Mouse (Mus musculus) heart, postnatal 10 days (tissue): ENCODE results near the gene Clybl. TPM values are rescaled to one million over a fixed set of nuclear protein-coding genes. Genes with fewer than 3 reads are reported as not detected.

Experiments used
- DNase-seq, 2 experiments: peaks; one replicate each; pipeline ENCODE4 v3.0.0; 2021
- intact Hi-C: fragments of 180-260 bp; cut with DNase I; formaldehyde crosslinking; loops from one replicate; pipeline ENCODE4 v1.15.1; 2025
- total RNA-seq, 2 experiments: library from RNA; stranded (reverse); gene quantifications; 2 replicates each; pipeline ENCODE4 v1.2.3; 2021

Clybl gene
- total RNA-seq, 2 experiments from 2014 or later, result 103 TPM

GRCm38 (mm10) chr14:122405897-122406540 lies 224.5 kb downstream of the Clybl start:
- DNase-seq, result peak in 1 of 2 experiments; percentile 9
- intact Hi-C loops, result no loop called here

GRCm38 (mm10) chr14:122406541-122407219 lies 225.2 kb downstream of the Clybl start:
- peak; percentile 8 to 15 for DNase-seq
- intact Hi-C loops, result no loop called here

GRCm38 (mm10) chr14:122412841-122413541 lies 231.5 kb downstream of the Clybl start:
- intact Hi-C loops, result no loop called here
- DNase-seq, result no peak

- intact Hi-C loops, result no loop called here
- no peak for DNase-seq
Measured at GRCm38 (mm10) chr14:122413542-122413928, 232.0 kb downstream of the Clybl start.

GRCm38 (mm10) chr14:122414786-122415185 lies 233.3 kb downstream of the Clybl start:
- no peak for DNase-seq
- intact Hi-C loops, result no loop called here

- intact Hi-C loops, result no loop called here
- no peak for DNase-seq
Measured at GRCm38 (mm10) chr14:122416166-122416771, 234.8 kb downstream of the Clybl start.

GRCm38 (mm10) chr14:122424441-122424840 lies 242.9 kb downstream of the Clybl start:
- intact Hi-C loops, result no loop called here
- DNase-seq, result no peak

- intact Hi-C loops, result no loop called here
- no peak for DNase-seq
Measured at GRCm38 (mm10) chr14:122426529-122427203, 245.2 kb downstream of the Clybl start.

- intact Hi-C loops, result no loop called here
- DNase-seq, result no peak
Measured at GRCm38 (mm10) chr14:122427204-122427560, 245.7 kb downstream of the Clybl start.

GRCm38 (mm10) chr14:122427654-122428053 lies 246.2 kb downstream of the Clybl start:
- no peak for DNase-seq
- intact Hi-C loops, result no loop called here

GRCm38 (mm10) chr14:122432558-122432957 lies 251.1 kb downstream of the Clybl start:
- no peak for DNase-seq
- intact Hi-C loops, result no loop called here

GRCm38 (mm10) chr14:122434039-122434438 lies 252.5 kb downstream of the Clybl start:
- intact Hi-C loops, result no loop called here
- no peak for DNase-seq

GRCm38 (mm10) chr14:122436850-122437249 lies 255.3 kb downstream of the Clybl start:
- intact Hi-C loops, result no loop called here
- no peak for DNase-seq

GRCm38 (mm10) chr14:122449601-122450495 lies 268.3 kb downstream of the Clybl start:
- intact Hi-C loops, result no loop called here
- no peak for DNase-seq

- peak; percentile 29 to 38 for DNase-seq
- intact Hi-C loops, result no loop called here
Measured at GRCm38 (mm10) chr14:122450496-122451382, 269.2 kb downstream of the Clybl start, which contains the start of gene Gm5089. Gm5089 (minus strand) TSS chr14:122451115.

- no peak for DNase-seq
- intact Hi-C loops, result no loop called here
Measured at GRCm38 (mm10) chr14:122451551-122452145, 270.1 kb downstream of the Clybl start.
